Mouse (Mus musculus): ENCODE measurements around the gene Gm45015. TPM values are rescaled to one million over a fixed set of nuclear protein-coding genes. Genes with fewer than 3 reads are reported as not detected.
"Not testable (repeated sequence)": the region's sequence is repeated elsewhere in the genome, so short reads cannot be mapped to it uniquely, and the experiment has no call there.

The Gm45015 gene
- total RNA-seq (2017), result not detected in 2 replicates

DNA sequence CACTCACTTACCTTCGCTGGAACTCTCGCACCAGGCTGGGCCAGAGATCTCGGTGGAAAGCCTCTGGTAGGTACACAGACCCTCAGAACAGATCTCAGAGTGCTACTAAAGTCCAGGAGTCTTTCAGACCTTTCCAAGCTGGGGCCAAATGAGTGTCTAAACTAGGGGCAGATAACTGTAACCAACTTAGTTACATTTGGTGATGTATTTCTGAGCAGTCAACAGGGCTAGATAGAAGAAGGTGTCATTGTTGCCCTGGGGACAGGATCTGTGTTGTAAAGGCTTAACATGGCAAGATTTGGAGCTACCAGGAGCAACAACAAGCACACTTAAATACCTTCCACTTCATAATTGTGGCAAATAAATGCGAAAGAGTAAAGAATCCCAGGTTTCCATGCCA is at the start of gene Gm45015:
Gm45015 (minus strand) TSS at position 101 of the 400 bp plus-strand sequence.
- ATAC-seq (ENCODE audit: extremely low read depth, insufficient number of reproducible peaks, low FRiP score, poor library complexity, severe bottlenecking), result no peak

DNA sequence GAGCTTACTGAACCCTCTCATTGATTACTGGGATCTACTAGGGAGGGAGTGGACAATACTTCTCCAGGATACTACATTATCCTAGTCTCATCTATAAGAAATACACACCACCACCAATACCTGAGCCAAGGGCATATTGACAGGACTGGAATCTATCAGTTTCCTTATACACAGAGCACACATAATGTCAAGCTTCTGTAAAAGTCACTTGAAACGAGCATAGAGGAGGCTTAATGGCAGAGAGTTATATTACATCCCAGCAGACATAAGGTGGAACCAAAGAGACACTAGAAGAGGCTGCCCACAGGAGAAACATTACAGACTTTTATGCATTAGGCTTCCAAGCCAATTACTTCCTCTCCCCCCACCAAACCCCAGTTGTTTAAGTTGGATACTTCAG is 48.3 kb upstream of the Gm45015 start:
- no peak for ATAC-seq (ENCODE audit: extremely low read depth, insufficient number of reproducible peaks, low FRiP score, poor library complexity, severe bottlenecking)

DNA sequence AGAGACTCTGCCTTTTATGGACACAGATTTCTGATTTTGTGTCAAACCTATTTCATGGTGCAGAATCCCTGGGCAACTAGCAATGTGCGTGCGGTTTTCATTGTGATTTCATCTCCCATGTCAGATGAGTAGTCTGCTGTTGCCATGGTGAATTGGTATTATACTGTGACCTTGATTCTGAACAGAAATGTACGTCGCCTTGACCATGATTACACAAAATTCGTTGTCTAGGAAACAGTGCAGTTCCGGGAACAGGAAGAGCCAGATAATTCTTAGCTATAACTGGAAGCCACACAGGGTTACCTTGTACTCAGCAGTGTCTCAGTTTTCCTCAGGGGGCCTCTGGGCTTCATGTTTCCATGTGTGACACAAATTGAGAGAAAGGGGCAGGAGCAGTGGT is 47.8 kb upstream of the Gm45015 start:
- no peak for ATAC-seq (ENCODE audit: extremely low read depth, insufficient number of reproducible peaks, low FRiP score, poor library complexity, severe bottlenecking)

DNA sequence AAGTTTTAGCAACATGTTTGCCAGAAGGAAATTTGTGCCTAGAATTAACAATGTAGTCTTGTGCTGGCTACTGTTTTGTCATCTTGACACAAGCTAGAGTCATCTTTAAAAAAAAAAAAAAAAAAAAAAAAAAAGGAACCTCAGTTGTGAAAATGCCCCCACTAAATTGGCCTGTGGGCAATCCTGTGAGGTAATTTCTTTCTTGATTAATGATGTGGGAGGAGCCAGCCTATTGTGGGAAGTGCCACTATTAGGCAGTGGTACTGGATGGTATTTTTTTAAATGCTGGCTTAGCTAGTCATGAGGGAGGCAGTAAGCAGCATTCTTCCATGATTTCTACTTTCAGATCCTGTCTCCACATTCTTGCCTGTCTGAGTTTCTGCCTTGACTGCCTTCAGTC is 26.7 kb upstream of the Gm45015 start:
- no peak for ATAC-seq (ENCODE audit: extremely low read depth, insufficient number of reproducible peaks, low FRiP score, poor library complexity, severe bottlenecking)

DNA sequence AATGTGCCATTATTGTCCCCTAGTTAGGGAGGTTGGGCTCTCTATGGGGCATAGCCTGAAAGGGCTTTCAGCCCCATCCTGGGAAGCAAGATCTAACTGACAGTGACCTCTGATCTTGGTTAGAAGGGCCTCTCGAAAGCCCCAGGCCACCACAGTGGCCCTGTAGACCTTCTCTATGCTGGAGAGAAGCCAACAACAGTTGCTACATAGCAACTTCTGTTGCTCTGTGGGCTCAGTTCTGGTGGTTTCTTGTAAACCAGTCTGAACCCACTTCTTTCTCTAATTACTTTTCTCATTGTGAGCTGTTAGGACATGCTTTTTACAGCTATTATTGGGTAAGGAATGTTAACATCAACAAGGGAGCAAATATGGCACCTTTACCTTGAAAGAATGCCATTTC is 20.1 kb upstream of the Gm45015 start:
- no peak for ATAC-seq (ENCODE audit: extremely low read depth, insufficient number of reproducible peaks, low FRiP score, poor library complexity, severe bottlenecking)

DNA sequence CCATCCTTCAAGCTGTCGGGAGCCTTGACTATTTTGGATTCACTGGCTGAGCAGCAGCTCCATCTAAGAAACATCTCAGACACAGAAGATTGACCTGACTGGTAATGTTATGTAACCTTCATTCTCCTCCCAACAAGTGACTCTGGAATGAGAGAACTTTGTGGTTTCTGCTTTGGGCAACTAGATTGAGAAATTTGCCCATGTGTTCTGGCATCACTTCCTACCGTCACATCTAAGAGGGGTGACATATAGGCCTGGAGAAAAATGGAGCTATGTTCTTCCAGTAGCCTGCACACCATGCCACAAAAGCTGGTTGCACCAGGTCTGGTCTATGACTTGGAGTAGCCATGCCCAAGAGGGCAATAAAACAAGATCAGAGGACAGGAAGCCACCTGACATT is 19.5 kb upstream of the Gm45015 start:
- ATAC-seq (ENCODE audit: extremely low read depth, insufficient number of reproducible peaks, low FRiP score, poor library complexity, severe bottlenecking), result 0 out of 2 replicates have a peak, but pooled peaks have one; percentile 9

DNA sequence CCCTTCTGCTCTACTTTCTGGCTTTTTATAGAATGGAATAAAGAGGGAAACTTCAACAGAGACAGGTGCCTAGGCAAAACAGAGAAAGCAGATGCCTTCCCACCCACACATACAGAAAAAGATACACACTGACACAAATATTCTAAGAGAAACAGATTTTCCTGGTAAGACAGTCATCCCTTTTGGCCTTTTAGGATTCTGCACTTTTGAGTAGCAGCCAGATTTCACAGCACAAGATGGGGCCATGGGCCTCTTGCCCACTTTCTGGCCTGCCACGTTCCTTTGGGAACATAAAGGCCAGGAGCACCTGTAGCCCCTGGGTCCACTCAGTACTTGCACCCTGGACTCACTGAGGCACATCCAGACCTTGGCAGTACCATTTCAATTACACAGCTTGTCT is 7.7 kb upstream of the Gm45015 start:
- ATAC-seq (ENCODE audit: extremely low read depth, insufficient number of reproducible peaks, low FRiP score, poor library complexity, severe bottlenecking), result no peak

DNA sequence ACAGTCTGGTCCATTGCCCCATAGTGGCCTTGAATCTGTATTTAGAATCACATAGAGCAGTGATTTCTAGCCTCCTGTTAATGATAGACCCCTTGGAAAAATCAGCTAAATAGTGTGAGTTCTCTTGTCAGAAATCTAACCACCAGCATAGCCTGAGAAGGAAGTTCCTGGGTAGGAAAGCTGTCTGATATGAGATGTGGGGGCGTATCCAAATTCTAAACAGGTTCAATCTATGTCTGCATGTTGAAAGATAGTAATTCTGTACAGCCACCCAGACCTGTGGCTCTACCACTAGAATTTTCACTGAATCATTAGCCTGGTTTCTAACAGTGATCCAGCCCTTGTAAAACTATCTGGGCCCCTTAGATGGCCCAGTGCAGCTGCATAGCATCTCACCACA is 7.2 kb upstream of the Gm45015 start:
- ATAC-seq (ENCODE audit: extremely low read depth, insufficient number of reproducible peaks, low FRiP score, poor library complexity, severe bottlenecking), result no peak

DNA sequence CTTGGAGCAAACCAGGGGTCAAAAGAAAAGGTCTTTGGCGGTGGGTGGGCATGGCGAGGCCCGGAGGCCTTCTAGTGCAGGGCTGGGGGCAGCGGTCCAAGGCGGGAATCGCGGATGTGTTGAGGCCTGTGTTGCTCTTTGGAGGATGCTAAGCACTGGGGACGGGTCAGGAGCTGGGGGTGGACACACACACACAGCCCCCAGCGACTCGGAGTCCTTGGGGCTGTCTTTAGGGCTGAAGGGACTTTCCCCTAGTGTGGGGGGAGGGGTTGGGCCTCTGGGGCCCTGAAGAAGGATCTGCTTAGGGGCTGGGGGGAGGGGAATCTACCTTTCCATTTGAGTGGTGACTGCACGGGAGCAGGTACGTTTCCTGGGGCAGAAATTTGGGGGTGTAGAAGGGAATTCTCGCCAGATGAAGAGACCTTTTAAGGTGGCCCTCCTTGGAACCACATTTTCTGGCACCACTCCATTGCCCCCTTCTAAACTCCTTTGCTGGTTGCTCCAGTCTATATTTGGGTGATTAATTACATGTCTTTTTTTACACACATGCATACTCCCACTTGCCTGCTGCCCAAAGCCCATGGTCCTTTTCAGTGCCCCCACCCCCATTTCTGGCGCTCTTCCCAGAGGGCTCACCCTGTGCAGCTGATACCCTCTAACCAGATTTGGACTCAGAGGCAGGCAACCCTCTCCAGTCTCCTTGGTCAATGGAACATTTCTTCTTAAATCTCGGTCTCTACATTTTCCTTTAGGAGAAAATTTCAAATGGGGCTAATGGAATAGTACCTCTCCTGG is 6.5 kb upstream of the Gm45015 start:
- no peak for ATAC-seq (ENCODE audit: extremely low read depth, insufficient number of reproducible peaks, low FRiP score, poor library complexity, severe bottlenecking)

DNA sequence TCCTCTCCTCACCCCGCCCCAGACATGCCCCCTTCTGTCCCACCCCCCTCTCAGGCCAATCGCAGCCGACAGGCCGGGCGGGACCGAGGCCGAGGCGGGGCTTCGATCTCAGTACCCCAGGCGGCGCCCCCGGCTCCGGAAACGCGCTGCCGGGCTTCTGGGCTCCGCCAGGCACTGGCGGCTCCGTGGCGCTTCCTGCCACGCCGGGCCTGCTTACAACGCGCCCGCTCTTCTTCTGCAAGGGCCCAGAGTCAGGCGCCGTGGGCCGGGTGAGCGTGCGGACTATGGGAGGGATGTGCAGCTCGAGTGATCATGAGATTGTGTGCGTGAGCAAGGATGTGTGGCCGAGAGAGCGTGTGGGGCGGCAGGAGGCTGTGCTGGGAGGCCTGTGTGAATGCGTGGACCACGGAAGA is 5.8 kb upstream of the Gm45015 start, which contains the start of gene Zfp275:
Zfp275 (plus strand) TSS at position 139 of the 413 bp plus-strand sequence.
- peak; percentile 44; the same call in 1 of the 2 replicates for ATAC-seq (ENCODE audit: extremely low read depth, insufficient number of reproducible peaks, low FRiP score, poor library complexity, severe bottlenecking)

DNA sequence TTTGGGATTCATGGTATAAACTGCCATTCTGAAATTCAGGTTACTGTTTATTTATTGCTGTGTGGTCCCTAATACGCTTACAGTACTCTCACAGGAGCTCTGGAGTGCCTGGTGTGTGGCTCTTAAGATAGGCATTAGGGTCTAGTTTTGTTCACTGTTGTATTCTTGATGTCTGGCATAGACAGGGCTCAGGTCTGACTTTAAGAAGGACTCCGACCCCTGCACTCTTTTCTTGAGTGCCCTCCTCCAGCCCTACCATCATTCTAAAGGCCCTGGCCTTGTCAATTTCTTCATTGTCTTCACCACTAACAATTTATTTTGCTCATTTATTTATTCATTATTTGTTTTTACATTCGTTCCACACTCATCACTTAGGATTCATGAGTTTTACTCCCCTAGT is 5.4 kb upstream of the Gm45015 start:
- no peak for ATAC-seq (ENCODE audit: extremely low read depth, insufficient number of reproducible peaks, low FRiP score, poor library complexity, severe bottlenecking)

DNA sequence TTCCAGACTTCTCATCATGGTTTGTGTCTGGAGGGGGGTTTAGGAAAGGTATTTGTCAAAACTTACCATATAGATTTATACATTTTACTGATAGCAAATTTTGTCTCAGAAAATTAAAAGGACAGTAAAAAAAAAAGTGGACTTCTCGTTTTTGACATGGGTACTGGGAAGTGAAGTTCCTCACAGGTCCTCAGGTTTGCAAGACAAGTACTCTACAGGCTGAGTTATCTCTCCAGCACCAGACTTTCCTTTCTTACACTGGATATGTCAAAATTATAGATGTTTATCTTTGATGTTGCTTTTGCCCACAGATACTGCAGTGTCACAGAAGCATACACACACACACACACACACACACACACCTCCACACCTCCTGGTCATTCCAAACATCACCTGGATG is 4.8 kb upstream of the Gm45015 start:
- ATAC-seq (ENCODE audit: extremely low read depth, insufficient number of reproducible peaks, low FRiP score, poor library complexity, severe bottlenecking), result no peak

DNA sequence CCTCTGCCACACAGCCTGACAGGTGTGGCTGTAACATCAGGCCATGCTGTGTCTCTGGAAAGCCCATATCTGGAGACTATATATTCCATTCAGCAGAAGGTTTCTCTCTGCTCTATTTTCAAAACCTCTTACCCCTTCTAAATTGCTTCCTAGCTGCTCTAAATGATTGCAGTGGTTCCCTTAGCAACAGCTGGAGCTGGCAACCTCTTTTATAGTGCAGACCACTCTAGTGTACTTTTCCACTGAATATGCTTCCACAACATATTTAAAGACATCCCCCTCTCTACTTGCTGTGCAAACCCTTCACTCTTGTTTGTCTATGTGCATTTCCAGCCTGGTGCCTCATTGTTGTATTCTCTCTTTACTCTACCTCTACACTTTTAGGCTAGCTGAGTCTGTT is 3.1 kb downstream of the Gm45015 start:
- ATAC-seq (ENCODE audit: extremely low read depth, insufficient number of reproducible peaks, low FRiP score, poor library complexity, severe bottlenecking), result no peak

DNA sequence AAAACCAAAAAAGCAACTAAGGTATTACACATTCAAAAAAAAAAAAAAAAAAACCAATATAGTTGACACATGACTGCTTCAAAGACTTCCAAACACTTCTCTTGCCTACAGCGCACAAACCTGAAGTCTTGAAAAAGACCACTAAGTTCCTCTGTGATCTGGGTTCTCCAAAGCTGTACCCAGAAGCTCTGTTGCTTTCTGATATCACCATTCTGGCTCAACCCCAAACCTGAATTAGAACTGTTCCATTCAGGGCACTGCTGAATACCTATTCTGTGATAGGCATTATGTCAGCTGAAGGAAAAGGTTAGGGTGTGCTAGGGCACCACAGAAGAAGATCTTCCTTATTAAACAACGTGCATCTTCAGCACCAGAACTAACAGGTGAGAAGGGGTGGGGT is 9.4 kb downstream of the Gm45015 start:
- no peak for ATAC-seq (ENCODE audit: extremely low read depth, insufficient number of reproducible peaks, low FRiP score, poor library complexity, severe bottlenecking)

DNA sequence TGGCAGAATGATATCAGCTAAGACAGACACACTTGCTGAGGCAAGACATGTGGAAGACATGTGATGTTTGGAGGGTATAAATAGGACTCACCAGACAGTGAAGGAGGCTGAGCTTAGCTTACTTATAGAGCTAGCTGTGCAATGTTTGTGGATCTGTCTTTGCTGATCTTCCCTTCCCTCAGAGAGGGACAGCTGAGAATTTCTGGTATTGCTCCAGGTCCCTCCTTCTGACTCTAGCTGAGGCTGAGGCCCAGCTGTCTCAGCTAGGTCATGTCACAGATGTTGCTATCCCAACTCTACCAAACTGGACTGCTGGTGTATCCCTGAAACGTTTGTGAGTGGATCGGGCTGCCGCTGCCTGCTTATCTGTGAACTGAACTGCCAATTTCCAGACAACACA is 15.6 kb downstream of the Gm45015 start:
- no peak for ATAC-seq (ENCODE audit: extremely low read depth, insufficient number of reproducible peaks, low FRiP score, poor library complexity, severe bottlenecking)

DNA sequence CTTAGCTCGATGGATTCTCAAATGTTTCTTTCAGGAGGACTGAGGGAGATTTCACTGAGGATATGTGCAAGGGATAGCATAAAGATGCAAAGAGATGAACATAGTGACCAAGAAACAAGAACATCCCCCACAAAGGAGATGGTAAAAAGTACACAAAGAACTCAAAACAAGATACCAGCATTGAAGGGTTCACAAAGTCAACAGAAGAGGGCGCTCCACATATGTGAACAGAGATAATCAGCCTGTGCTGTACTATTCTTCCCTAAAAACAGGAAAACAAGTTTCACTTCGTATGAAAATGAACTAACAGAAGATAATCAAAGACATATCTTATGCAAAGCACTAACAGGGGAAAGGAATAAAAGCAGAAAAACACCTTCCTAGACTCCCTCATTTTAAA is 24.1 kb downstream of the Gm45015 start:
- no peak for ATAC-seq (ENCODE audit: extremely low read depth, insufficient number of reproducible peaks, low FRiP score, poor library complexity, severe bottlenecking)

DNA sequence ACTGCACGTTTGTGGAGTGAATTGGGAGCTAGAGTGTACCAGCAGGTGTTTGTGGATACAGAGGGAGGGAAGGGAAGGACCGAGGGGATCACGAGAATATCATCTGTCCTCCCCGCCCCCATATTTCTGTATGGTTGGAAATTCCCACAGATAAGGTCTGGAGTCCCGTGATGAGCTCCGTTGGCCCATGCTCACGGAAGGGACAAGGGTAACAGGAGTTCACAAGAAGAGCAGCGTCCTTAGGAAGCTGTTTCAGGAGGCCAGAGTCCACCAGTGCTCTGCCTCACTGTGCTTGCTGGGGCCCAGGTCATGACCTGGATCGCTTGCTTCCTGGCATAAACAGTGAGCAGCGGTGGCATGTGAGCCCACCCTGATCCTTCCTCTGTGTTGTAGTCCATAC is 40.9 kb downstream of the Gm45015 start:
- not testable (repeated sequence) for ATAC-seq (ENCODE audit: extremely low read depth, insufficient number of reproducible peaks, low FRiP score, poor library complexity, severe bottlenecking)

DNA sequence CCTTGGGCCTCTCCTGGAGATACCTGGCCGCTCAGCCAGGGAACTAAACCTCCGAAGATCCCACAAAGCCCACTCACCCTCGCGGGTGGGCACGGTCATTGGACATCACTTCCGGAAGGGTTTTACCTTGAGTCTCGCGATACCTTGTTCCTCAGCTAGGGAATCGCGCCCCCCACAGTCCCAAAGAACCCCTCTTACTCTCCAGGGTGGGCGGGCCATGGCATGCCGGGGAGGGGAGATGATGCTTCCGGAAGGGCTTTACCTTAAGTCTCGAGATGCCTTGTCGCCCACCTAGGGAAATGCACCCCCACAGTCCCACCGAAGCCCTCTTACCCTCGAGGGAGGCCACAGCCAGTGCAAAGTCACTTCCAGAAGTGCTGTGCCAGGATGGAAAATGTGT is 43.8 kb downstream of the Gm45015 start, which contains the start of the genes Xlr5a and Xlr5c:
Xlr5a (minus strand) TSS at position 101 of the 400 bp plus-strand sequence.
Xlr5c (minus strand) TSS at position 101 of the 400 bp plus-strand sequence.
- ATAC-seq (ENCODE audit: extremely low read depth, insufficient number of reproducible peaks, low FRiP score, poor library complexity, severe bottlenecking), result not testable (repeated sequence)
